Mouse (Mus musculus): ENCODE measurements around the gene Phgr1.

DNA sequence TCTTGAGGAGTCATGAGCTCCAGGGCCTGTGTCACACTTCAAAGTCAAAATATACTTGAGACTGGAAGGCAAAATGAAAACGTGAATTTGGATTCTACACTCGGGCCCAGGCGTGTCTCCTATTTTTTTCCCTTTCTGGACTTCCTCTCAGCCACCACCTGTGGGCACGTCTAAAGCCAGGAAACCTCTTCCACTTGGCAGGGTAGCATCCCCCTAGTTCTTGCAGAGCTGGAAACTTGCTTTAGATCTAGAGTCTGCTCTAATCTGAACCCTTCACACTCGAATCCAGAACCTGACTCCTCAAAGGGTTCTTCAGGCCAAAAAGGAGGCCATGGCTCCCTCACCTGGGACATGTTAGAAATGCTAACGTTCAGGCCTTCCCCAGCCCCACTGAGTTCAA, 17.2 kb upstream of the Phgr1 start:
- TF ChIP-seq CTCF (IDR thresholded peaks at IDR 0.05; ENCODE audit: low read depth): no peak
- TF ChIP-seq EP300 (IDR thresholded peaks at IDR 0.05; ENCODE audit: low read depth): no peak
